Mouse (Mus musculus): ENCODE measurements around the gene Gng8. TPM values are rescaled to one million over a fixed set of nuclear protein-coding genes. Genes with fewer than 3 reads are reported as not detected.
A peak's percentile ranks its signal among the peaks of the same experiment; 100 is the strongest.

Gene Gng8
- polyA plus RNA-seq, 1 experiment from 2014 or later: 10.2 TPM

DNA sequence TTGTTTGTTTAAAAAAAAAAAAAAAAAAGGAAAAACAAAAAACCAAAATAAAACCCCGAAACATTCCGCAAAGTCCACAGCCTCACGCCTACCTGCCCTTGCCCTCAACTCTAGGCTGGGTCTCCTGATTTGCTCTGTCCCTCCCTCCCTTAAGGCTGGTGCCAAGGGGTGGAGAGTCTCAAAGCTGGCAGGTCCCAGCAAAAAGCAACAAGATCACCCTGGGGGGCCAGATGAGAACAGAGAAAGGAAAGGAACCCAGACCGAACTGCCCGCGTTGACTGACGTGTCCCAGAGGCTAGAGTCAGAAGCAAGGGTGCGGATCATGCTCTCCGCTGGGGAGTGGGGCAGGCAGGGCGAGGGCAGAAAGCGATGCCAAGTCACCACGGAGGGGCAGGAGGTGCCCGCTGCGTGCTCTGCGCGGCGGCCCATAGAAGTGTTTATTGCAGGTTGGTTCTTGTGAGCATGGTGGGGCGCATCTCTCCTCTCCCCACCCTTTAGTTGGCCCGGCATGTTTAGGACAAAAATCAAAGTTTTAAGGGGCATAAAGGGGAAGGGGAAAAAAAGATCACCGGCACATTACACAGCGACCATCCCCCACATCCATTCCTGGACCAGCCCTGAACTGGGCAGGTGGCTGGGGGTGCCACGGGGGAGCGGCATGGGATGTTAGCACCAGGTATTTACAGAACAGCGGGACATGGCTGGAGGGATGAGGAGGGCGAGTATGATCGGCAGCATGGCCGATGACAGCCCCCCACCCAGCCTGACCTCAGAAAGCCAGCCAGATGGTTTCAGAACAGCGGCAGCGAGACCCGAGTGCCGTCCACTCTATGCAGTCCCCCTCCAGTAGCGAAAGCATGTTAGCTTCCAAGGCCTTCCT is 24.1 kb downstream of the Gng8 start:
- WGBS: 92% methylated on average over 32 of the region's 32 CpGs
- no peak for ATAC-seq (ENCODE audit: low FRiP score)

DNA sequence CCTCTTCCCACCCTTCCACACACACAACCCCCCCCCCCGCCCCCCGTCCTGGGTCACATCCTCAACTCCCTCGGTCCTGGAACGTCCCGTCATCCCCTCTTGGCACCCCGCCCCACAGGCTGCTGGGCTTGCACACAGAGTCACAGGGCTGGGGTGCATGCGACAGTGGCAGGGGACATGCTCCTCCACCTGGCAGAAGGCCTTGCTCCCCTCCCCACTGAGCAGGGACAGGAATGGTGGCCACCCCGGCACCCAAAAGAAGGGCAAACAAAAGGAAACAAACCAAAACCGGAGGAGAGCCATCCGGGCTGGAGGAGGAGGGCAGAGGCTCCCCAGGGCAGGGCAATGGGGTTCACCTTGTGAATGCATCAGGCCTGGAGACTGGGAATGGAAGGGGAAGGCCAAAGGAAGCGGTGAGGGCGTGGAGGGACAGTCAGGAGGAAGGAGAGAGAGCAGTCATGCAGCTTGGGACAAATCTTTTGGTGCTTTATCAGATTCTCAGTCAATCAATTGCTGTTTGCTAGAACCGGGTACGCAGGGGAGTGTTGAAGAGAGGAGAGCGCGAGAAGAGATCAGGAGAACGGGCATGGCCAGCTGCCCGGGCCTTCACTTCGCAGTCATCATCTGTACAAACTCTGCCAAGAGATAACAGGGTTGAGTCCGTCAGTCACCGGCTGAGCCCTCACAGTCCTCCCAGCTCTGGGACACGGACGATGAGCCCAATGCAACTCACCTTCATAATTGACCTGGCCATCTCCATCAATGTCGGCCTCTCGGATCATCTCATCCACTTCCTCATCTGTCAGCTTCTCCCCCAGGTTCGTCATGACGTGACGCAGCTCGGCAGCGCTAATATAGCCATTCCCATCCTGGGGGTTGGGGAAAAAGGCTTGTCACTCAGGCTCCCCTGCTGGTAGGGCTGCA is 25.0 kb downstream of the Gng8 start:
- Histone ChIP-seq H3K4me2 (no peak overlapping the region), H3K36me3 (ENCODE audit: control insufficient read depth, insufficient read depth, low read length) (peaks cover 23% of the 10 kb centered on the region), H3K27ac (ENCODE audit: low read depth, low read length) (no peak overlapping the region), H3K9me3 (ENCODE audit: control insufficient read depth, low read length) (no peaks in the 10 kb centered on the region), H3K4me3 (ENCODE audit: low read depth, low read length) (no peak overlapping the region), H3K27me3 (ENCODE audit: control insufficient read depth, insufficient read depth, low read length) (no peaks in the 10 kb centered on the region), H3K4me1 (ENCODE audit: control insufficient read depth, insufficient read depth, low read length) (peaks cover 15% of the 10 kb centered on the region), H3K9ac (ENCODE audit: low read length) (no peak overlapping the region)
- ATAC-seq (ENCODE audit: low FRiP score): no peak
- 87% methylated on average over 30 of the region's 30 CpGs for WGBS
- no peak for DNase-seq (ENCODE audit: low spot score, missing footprints)

More for the DNA sequence above, 24.1 kb downstream of the Gng8 start:
- Histone ChIP-seq H3K4me3 (ENCODE audit: low read depth, low read length) (no peak overlapping the region), H3K4me2 (no peak overlapping the region), H3K36me3 (ENCODE audit: control insufficient read depth, insufficient read depth, low read length) (peaks cover 23% of the 10 kb centered on the region), H3K27me3 (ENCODE audit: control insufficient read depth, insufficient read depth, low read length) (no peaks in the 10 kb centered on the region), H3K9me3 (ENCODE audit: control insufficient read depth, low read length) (no peaks in the 10 kb centered on the region), H3K27ac (ENCODE audit: low read depth, low read length) (no peak overlapping the region), H3K4me1 (ENCODE audit: control insufficient read depth, insufficient read depth, low read length) (peaks cover 6% of the 10 kb centered on the region), H3K9ac (ENCODE audit: low read length) (no peak overlapping the region)
- DNase-seq (ENCODE audit: low spot score, missing footprints): no peak

DNA sequence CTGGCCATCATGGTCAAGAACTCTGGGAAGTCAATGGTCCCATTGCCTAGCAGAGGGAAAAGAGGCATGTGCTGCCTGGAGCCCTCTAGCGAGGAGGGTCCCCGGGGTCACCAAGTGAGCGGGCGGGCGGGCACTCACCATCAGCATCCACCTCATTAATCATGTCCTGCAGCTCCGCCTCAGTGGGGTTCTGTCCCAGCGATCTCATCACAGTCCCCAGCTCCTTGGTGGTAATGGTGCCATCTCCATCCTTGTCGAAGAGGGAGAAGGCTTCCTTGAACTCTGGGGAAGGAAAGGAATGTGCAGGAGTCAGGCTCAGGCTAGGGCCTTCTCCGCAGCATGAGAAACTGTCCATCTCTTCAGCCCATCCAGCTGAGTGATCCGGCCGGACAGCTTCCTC is 25.9 kb downstream of the Gng8 start:
- peaks cover 23% of the 10 kb centered on the region for H3K36me3 ChIP-seq (ENCODE audit: control insufficient read depth, insufficient read depth, low read length)
- ATAC-seq (ENCODE audit: low FRiP score) (no peak), DNase-seq (ENCODE audit: low spot score, missing footprints) (no peak)
- no peak overlapping the region for H3K4me3 ChIP-seq (ENCODE audit: low read depth, low read length)
- H3K27me3 ChIP-seq (ENCODE audit: control insufficient read depth, insufficient read depth, low read length): no peaks in the 10 kb centered on the region
- no peak overlapping the region for H3K9ac ChIP-seq (ENCODE audit: low read length)
- no peaks in the 10 kb centered on the region for H3K9me3 ChIP-seq (ENCODE audit: control insufficient read depth, low read length)
- no peak overlapping the region for H3K27ac ChIP-seq (ENCODE audit: low read depth, low read length)
- 84% methylated on average over 11 of the region's 11 CpGs for WGBS
- H3K4me1 ChIP-seq (ENCODE audit: control insufficient read depth, insufficient read depth, low read length): peaks cover 23% of the 10 kb centered on the region
- H3K4me2 ChIP-seq: no peak overlapping the region

DNA sequence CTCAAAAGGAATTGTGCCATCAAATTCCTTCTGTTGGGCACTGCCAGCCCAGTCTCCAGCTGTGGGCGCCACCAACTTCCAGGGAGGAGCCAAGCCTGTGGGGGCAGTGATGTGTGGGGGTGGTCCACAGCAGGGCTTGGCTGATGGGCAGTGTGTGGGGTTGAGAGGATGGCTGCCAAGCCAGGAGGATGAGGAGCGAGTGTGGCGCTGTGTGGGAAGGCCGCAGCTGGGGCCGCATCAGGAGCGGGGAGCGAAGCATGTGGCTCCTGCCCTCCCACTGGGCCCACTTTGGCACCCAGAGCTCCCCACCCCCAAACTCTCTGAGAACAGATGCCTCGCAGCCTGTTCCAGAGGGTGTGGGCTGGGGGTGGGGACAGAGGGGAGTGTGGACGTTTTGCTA is 26.4 kb downstream of the Gng8 start:
- Histone ChIP-seq H3K36me3 (ENCODE audit: control insufficient read depth, insufficient read depth, low read length) (peaks cover 23% of the 10 kb centered on the region), H3K27me3 (ENCODE audit: control insufficient read depth, insufficient read depth, low read length) (no peaks in the 10 kb centered on the region), H3K9me3 (ENCODE audit: control insufficient read depth, low read length) (no peaks in the 10 kb centered on the region), H3K4me2 (no peak overlapping the region), H3K4me1 (ENCODE audit: control insufficient read depth, insufficient read depth, low read length) (peaks cover 29% of the 10 kb centered on the region), H3K9ac (ENCODE audit: low read length) (no peak overlapping the region), H3K4me3 (ENCODE audit: low read depth, low read length) (no peak overlapping the region), H3K27ac (ENCODE audit: low read depth, low read length) (no peak overlapping the region)
- DNase-seq (ENCODE audit: low spot score, missing footprints) (no peak), ATAC-seq (ENCODE audit: low FRiP score) (no peak)
- 90% methylated on average over 9 of the region's 9 CpGs for WGBS

DNA sequence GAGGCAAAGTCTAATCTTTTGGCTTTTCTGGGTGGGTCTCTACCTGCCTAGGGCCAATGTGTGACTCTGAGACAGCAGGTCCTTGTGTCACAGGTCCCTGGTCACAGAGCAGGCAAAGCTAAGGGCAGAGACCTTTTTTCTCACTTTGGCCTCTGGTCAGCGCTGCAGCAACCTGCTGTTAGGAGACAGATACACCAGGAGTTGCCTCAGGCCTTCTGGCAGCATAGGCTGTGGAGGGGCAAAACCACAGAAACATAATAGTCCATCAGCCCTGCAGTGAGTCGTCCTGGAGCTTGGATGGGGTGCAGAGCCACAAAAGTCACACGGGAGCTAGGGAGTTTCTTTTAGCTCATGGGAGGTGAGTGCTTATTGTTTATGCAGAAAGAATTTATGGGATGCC is 27.1 kb downstream of the Gng8 start:
- Histone ChIP-seq H3K9ac (ENCODE audit: low read length) (no peak overlapping the region), H3K4me1 (ENCODE audit: control insufficient read depth, insufficient read depth, low read length) (peaks cover 30% of the 10 kb centered on the region), H3K4me3 (ENCODE audit: low read depth, low read length) (no peak overlapping the region), H3K9me3 (ENCODE audit: control insufficient read depth, low read length) (no peaks in the 10 kb centered on the region), H3K4me2 (no peak overlapping the region), H3K36me3 (ENCODE audit: control insufficient read depth, insufficient read depth, low read length) (peaks cover 23% of the 10 kb centered on the region), H3K27ac (ENCODE audit: low read depth, low read length) (no peak overlapping the region), H3K27me3 (ENCODE audit: control insufficient read depth, insufficient read depth, low read length) (no peaks in the 10 kb centered on the region)
- DNase-seq (ENCODE audit: low spot score, missing footprints) (no peak), ATAC-seq (ENCODE audit: low FRiP score) (no peak)
- 86% methylated on average over 3 of the region's 3 CpGs for WGBS

DNA sequence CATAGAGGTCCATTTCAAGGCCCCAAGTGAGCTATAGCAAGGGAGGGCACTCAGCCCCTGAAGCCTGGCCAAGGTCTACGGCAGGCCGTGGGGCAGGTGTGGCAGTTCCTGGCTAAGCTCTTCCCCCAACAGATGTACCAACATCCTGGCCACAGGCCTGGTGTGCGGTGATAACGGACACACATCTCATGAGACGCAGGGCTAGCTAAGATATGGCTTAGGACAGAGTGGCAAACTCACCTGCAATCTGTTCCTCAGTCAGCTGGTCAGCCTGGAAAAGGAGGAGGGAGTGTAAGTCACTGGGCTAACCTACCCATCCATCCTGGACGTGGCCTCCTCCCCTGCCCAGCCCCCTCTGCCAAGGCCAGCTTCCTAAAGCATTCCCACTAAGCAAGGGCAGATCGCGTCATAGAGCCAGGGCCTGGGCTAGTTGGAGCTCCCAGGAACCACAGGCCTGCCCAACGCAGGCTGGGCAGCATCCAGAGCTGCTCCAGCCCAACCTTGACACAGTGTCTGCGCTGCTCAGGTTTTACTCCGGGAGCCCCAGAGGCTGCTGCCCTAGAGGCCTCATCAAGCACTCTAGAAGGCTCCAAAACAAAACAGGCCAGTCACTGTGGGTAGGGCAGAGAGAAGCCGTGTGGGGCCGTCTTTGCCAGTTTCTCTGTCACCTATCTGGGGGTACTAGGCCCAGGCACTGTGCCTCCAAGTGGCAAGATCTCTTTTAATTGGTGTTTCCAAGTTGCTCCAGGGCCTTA is 28.0 kb downstream of the Gng8 start:
- H3K36me3 ChIP-seq (ENCODE audit: control insufficient read depth, insufficient read depth, low read length): peaks cover 23% of the 10 kb centered on the region
- no peak for ATAC-seq (ENCODE audit: low FRiP score)
- H3K9ac ChIP-seq (ENCODE audit: low read length): peak overlapping the region; percentile 24; the same call in 1 of the 2 replicates
- H3K4me1 ChIP-seq (ENCODE audit: control insufficient read depth, insufficient read depth, low read length): peaks cover 30% of the 10 kb centered on the region
- H3K27ac ChIP-seq (ENCODE audit: low read depth, low read length): no peak overlapping the region
- no peak for DNase-seq (ENCODE audit: low spot score, missing footprints)
- no peak overlapping the region for H3K4me3 ChIP-seq (ENCODE audit: low read depth, low read length)
- H3K9me3 ChIP-seq (ENCODE audit: control insufficient read depth, low read length): no peaks in the 10 kb centered on the region
- no peak overlapping the region for H3K4me2 ChIP-seq
- WGBS: 91% methylated on average over 13 of the region's 13 CpGs
- H3K27me3 ChIP-seq (ENCODE audit: control insufficient read depth, insufficient read depth, low read length): no peaks in the 10 kb centered on the region

DNA sequence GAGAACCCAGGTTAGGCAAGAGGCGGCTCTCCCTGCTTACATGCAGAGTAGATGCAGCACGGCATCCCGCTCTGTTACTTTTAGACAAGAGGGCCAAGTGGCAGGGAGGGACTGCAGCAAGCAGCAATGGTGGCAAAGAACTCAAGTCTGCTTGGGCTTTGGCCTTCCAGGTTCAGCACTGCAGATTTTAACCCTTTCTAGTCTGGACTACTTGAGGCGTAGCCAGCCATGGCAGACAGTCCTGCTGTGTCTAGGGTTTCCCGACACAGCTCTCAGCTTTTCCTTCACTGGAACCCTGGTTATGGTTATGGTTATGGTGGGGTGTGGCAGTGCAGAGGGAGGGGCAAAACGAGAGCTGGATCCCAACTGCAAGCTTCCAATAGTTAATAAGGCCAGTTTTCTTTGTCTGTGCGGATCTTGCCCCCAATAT is 28.6 kb downstream of the Gng8 start:
- Histone ChIP-seq H3K9ac (ENCODE audit: low read length) (peak overlapping the region; percentile 24; the same call in 1 of the 2 replicates), H3K36me3 (ENCODE audit: control insufficient read depth, insufficient read depth, low read length) (peaks cover 23% of the 10 kb centered on the region), H3K27ac (ENCODE audit: low read depth, low read length) (no peak overlapping the region), H3K4me3 (ENCODE audit: low read depth, low read length) (no peak overlapping the region), H3K4me2 (no peak overlapping the region; the same call in 1 of the 2 replicates), H3K27me3 (ENCODE audit: control insufficient read depth, insufficient read depth, low read length) (no peaks in the 10 kb centered on the region), H3K4me1 (ENCODE audit: control insufficient read depth, insufficient read depth, low read length) (peaks cover 30% of the 10 kb centered on the region), H3K9me3 (ENCODE audit: control insufficient read depth, low read length) (no peaks in the 10 kb centered on the region)
- DNase-seq (ENCODE audit: low spot score, missing footprints): no peak
- no peak for ATAC-seq (ENCODE audit: low FRiP score)
- WGBS: 86% methylated on average over 7 of the region's 7 CpGs

DNA sequence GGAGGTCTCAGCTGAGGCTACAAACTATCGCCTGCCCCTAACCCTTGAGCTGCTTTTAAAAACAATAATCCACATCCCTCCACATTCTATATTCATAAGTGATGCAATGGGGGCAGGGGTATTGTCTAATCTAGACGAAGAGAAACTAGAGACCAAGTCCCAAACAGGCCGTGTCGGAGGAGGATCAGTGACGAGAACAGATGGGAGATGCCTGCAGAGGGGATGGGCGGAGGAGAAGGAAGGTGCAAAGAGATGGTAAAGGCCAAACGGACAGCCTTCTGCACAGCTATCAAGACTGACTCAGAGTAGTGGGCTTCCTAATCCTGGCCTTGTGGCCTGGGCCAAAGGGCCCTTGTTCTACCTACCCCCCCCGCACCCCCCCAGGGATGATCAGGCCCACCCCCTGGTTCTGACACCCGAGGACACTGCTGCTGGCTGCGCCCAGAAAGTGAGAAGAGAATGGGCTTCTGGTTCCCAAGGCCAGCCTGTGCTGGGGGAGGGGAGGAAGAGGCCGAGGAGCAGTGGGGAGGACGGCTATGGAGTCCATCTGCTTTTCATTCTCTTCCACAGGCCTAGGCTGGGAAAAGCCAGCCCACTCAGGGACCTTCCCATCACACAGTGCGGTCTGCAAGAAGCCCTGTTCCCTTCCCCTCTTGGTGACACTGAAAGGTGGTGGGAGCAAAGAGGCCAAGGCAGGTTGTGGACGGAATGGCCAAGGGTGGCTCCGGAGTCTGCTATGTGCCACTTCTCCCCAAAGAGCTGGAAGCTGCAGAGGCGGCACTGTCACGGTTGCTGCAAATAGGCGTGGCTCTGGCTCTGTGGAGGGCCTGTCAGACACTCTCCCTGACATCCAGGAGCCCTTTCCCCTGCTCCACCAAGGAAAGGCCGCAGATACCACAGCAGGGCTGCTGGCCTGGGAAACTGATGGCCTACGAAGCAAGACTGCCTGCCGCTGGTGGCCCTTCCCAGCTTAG is 29.5 kb downstream of the Gng8 start:
- Histone ChIP-seq H3K9ac (ENCODE audit: low read length) (peak overlapping the region; percentile 97), H3K4me3 (ENCODE audit: low read depth, low read length) (peak overlapping the region; percentile 76), H3K36me3 (ENCODE audit: control insufficient read depth, insufficient read depth, low read length) (peaks cover 17% of the 10 kb centered on the region), H3K9me3 (ENCODE audit: control insufficient read depth, low read length) (no peaks in the 10 kb centered on the region), H3K27me3 (ENCODE audit: control insufficient read depth, insufficient read depth, low read length) (no peaks in the 10 kb centered on the region), H3K27ac (ENCODE audit: low read depth, low read length) (peak overlapping the region; percentile 57), H3K4me2 (peak overlapping the region; percentile 93), H3K4me1 (ENCODE audit: control insufficient read depth, insufficient read depth, low read length) (peaks cover 30% of the 10 kb centered on the region)
- peak; percentile 89 for DNase-seq (ENCODE audit: low spot score, missing footprints)
- ATAC-seq (ENCODE audit: low FRiP score): no peak
- WGBS: 51% methylated on average over 21 of the region's 21 CpGs
